Mouse (Mus musculus): ENCODE measurements around the gene Hoxc13. TPM values are rescaled to one million over a fixed set of nuclear protein-coding genes. Genes with fewer than 3 reads are reported as not detected.

The Hoxc13 gene
- not detected in 2 replicates for polyA plus RNA-seq (2015; fragmentation: Nextera tagmentation; extraction: Ambion mirVana)

DNA sequence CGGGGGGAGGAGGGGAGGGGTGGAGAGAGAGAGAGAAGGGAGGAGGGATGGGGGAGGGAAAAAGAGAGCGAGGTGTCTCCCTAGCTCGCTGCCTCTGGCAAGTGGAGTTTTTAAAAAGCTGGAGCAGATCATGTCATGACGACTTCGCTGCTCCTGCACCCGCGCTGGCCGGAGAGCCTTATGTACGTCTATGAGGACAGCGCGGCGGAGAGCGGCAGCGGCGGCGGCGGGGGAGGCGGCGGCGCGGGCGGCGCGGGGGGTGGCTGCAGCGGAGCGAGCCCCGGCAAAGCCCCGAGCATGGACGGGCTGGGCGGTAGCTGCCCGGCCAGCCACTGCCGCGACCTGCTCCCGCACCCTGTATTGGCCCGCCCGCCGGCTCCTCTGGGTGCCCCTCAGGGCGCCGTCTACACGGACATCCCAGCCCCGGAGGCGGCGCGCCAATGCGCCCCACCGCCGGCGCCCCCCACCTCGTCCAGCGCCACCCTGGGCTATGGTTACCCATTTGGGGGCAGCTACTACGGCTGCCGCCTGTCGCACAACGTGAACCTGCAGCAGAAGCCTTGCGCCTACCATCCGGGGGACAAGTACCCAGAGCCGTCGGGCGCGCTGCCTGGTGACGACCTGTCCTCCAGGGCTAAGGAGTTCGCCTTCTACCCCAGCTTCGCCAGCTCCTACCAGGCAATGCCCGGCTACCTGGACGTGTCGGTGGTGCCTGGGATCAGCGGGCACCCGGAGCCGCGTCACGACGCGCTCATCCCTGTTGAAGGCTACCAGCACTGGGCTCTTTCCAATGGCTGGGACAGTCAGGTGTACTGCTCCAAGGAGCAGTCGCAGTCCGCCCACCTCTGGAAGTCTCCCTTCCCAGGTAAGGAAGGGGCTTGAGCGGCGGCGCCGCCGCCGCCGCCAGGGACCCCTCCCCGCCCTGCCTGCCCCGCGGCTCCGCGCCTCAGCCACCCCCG, at the start of gene Hoxc13:
Gene Hoxc13, plus strand, starts transcription at position 51 of the 959 bp plus-strand sequence.
- Histone ChIP-seq H3K4me2 (peak within 1 kb of the TSS; percentile 51), H3K4me1 (peaks cover 22% of the 10 kb centered on the region), H3K4me3 (replicated peaks) (peak within 1 kb of the TSS; percentile 26), H3K9ac (no peak within 1 kb of the TSS), H3K27ac (no peak within 1 kb of the TSS), H3K9me3 (replicated peaks) (no peaks in the 10 kb centered on the region), H3K27me3 (peaks cover 99% of the 10 kb centered on the region), H3K36me3 (no peaks in the 10 kb centered on the region)
- WGBS = under 1% methylated on average over 74 of the region's 88 CpGs
- peak; percentile 68 for ATAC-seq (replicated peaks; ENCODE audit: low FRiP score)

GRCm38 (mm10) chr15:102885803-102886202, 35.1 kb upstream of the Hoxc13 start:
- Histone ChIP-seq H3K9me3 (replicated peaks) (no peaks in the 10 kb centered on the region), H3K27me3 (no peaks in the 10 kb centered on the region), H3K4me1 (no peaks in the 10 kb centered on the region), H3K27ac (no peak overlapping the region), H3K9ac (no peak overlapping the region), H3K4me2 (no peak overlapping the region), H3K4me3 (replicated peaks) (no peak overlapping the region), H3K36me3 (no peaks in the 10 kb centered on the region)
- no peak for ATAC-seq (replicated peaks; ENCODE audit: low FRiP score)
- 49% methylated on average over 1 of the region's 1 CpGs for WGBS

DNA sequence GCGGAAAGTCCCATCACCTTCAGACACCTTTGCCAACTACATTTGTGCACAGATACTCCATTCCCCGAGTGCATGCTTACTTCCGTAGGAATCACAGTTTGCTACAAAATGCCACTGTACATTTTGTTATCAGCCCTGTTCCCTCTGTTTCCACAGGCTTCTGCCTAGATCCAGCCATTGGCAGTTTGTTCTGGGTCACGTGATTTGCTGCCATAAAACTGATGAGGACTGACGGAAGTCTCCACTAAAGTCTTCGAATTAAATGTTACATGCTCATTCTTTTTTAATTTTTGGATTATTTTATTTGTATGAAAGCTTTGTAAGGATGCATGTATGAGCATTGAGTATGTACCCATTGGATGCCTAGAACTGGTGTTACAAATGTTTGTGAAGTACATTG, 25.8 kb upstream of the Hoxc13 start:
- peaks cover 61% of the 10 kb centered on the region for H3K27me3 ChIP-seq
- WGBS = 65% methylated on average over 6 of the region's 6 CpGs
- no peak for ATAC-seq (replicated peaks; ENCODE audit: low FRiP score)

GRCm38 (mm10) chr15:102904946-102905345, 16.0 kb upstream of the Hoxc13 start:
- ATAC-seq (replicated peaks; ENCODE audit: low FRiP score) = no peak
- Histone ChIP-seq H3K4me2 (no peak overlapping the region), H3K4me3 (replicated peaks) (no peak overlapping the region), H3K27me3 (peaks cover 94% of the 10 kb centered on the region), H3K4me1 (no peaks in the 10 kb centered on the region), H3K27ac (no peak overlapping the region), H3K9ac (no peak overlapping the region), H3K9me3 (replicated peaks) (no peaks in the 10 kb centered on the region), H3K36me3 (no peaks in the 10 kb centered on the region)
- WGBS = 58% methylated on average over 1 of the region's 1 CpGs

More for the DNA sequence above, 25.8 kb upstream of the Hoxc13 start:
- H3K4me2 ChIP-seq = no peak overlapping the region
- no peak overlapping the region for H3K4me3 ChIP-seq (replicated peaks)
- H3K36me3 ChIP-seq = no peaks in the 10 kb centered on the region
- no peaks in the 10 kb centered on the region for H3K4me1 ChIP-seq
- H3K27ac ChIP-seq = no peak overlapping the region
- no peak overlapping the region for H3K9ac ChIP-seq
- H3K9me3 ChIP-seq (replicated peaks) = no peaks in the 10 kb centered on the region

DNA sequence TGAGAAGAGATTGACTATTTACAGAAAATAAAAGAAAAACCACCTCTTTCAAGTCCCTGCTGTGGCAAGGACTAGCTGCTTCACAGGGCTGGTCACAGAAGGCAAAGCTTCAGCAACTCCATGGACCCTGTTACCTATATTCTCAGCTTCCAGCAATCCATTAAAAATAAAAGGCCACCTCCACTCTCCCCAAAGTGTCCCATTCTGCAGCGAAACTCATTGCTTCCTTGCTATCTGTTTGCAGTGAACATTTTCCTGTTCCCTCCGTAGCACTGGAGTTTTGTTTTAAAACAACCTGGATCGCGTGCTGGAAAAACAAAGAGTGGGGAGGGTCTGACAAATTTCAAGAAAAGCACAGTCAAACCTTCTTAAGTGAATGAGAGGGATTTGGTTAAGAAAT, 11.4 kb upstream of the Hoxc13 start:
- ATAC-seq (replicated peaks; ENCODE audit: low FRiP score) = no peak
- 1% methylated on average over 4 of the region's 4 CpGs for WGBS
- no peak overlapping the region for H3K4me3 ChIP-seq (replicated peaks)

GRCm38 (mm10) chr15:102910038-102910437, 10.9 kb upstream of the Hoxc13 start:
- 0% methylated on average over 18 of the region's 18 CpGs for WGBS
- Histone ChIP-seq H3K4me3 (replicated peaks) (no peak overlapping the region), H3K9me3 (replicated peaks) (no peaks in the 10 kb centered on the region), H3K9ac (no peak overlapping the region), H3K4me1 (no peaks in the 10 kb centered on the region), H3K4me2 (no peak overlapping the region), H3K36me3 (no peaks in the 10 kb centered on the region), H3K27ac (no peak overlapping the region), H3K27me3 (peaks cover 93% of the 10 kb centered on the region)
- ATAC-seq (replicated peaks; ENCODE audit: low FRiP score) = no peak

More for the DNA sequence above, 11.4 kb upstream of the Hoxc13 start:
- Histone ChIP-seq H3K36me3 (no peaks in the 10 kb centered on the region), H3K9ac (no peak overlapping the region), H3K9me3 (replicated peaks) (no peaks in the 10 kb centered on the region), H3K27ac (no peak overlapping the region), H3K27me3 (peaks cover 93% of the 10 kb centered on the region), H3K4me2 (no peak overlapping the region), H3K4me1 (no peaks in the 10 kb centered on the region)

GRCm38 (mm10) chr15:102910496-102911095, 10.3 kb upstream of the Hoxc13 start:
- Histone ChIP-seq H3K27ac (no peak overlapping the region), H3K4me1 (no peaks in the 10 kb centered on the region), H3K36me3 (no peaks in the 10 kb centered on the region), H3K9me3 (replicated peaks) (no peaks in the 10 kb centered on the region), H3K4me2 (no peak overlapping the region), H3K9ac (no peak overlapping the region), H3K4me3 (replicated peaks) (no peak overlapping the region), H3K27me3 (peaks cover 91% of the 10 kb centered on the region)
- no peak for ATAC-seq (replicated peaks; ENCODE audit: low FRiP score)
- 1% methylated on average over 22 of the region's 22 CpGs for WGBS

- H3K9me3 ChIP-seq (replicated peaks) = no peaks in the 10 kb centered on the region
- ATAC-seq (replicated peaks; ENCODE audit: low FRiP score) = no peak
- no peak overlapping the region for H3K27ac ChIP-seq
- no peaks in the 10 kb centered on the region for H3K36me3 ChIP-seq
- no peak overlapping the region for H3K4me2 ChIP-seq
- H3K4me3 ChIP-seq (replicated peaks) = no peak overlapping the region
- H3K4me1 ChIP-seq = no peaks in the 10 kb centered on the region
- peaks cover 93% of the 10 kb centered on the region for H3K27me3 ChIP-seq
- no peak overlapping the region for H3K9ac ChIP-seq
- WGBS = under 1% methylated on average over 19 of the region's 19 CpGs
Measured at GRCm38 (mm10) chr15:102913038-102913585, 7.8 kb upstream of the Hoxc13 start.

DNA sequence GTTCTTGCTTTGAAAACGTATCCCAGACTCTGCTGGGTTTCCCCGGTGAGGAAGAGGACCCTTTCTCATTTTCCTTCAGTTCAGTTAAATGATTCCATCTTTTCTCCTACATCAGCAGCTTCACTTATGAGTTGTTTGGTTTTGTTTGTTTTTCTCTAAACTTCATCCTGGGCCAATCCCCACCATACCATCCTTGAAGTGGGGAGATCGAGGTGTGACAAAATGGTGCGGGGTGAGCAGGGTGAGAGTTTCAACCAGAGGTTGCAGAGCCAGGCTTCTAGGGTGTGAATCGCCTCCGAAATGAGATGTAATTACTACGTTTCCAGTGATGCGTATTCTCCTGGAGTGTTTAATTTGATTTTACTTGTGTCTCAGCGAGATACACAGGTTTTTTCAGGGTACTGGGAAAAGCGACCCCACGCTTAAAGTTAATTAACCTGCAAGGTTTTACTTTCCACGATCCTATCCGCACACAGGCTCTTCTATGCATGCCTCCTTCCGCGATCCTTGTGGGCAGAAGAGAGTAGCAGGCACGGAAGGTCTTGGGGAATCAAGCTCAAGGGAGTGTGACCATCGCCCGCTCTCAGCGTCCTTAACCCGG, 2.8 kb upstream of the Hoxc13 start:
- ATAC-seq (replicated peaks; ENCODE audit: low FRiP score) = no peak
- 1% methylated on average over 20 of the region's 20 CpGs for WGBS
- Histone ChIP-seq H3K27me3 (peaks cover 95% of the 10 kb centered on the region), H3K4me2 (no peak overlapping the region), H3K36me3 (no peaks in the 10 kb centered on the region), H3K4me1 (peaks cover 22% of the 10 kb centered on the region), H3K4me3 (replicated peaks) (no peak overlapping the region), H3K27ac (no peak overlapping the region), H3K9ac (no peak overlapping the region), H3K9me3 (replicated peaks) (no peaks in the 10 kb centered on the region)

- H3K27ac ChIP-seq = no peak overlapping the region
- H3K4me3 ChIP-seq (replicated peaks) = no peak overlapping the region
- ATAC-seq (replicated peaks; ENCODE audit: low FRiP score) = no peak
- under 1% methylated on average over 7 of the region's 7 CpGs for WGBS
- H3K36me3 ChIP-seq = no peaks in the 10 kb centered on the region
- H3K4me2 ChIP-seq = no peak overlapping the region
- H3K4me1 ChIP-seq = peaks cover 22% of the 10 kb centered on the region
- H3K27me3 ChIP-seq = peaks cover 95% of the 10 kb centered on the region
- no peaks in the 10 kb centered on the region for H3K9me3 ChIP-seq (replicated peaks)
- no peak overlapping the region for H3K9ac ChIP-seq
Measured at GRCm38 (mm10) chr15:102918611-102919265, 2.2 kb upstream of the Hoxc13 start.

GRCm38 (mm10) chr15:102919336-102920180, 1.3 kb upstream of the Hoxc13 start:
- H3K9ac ChIP-seq = no peak overlapping the region
- 0 out of 2 replicates have a peak overlapping the region, but pooled peaks have one; percentile 51 for H3K4me2 ChIP-seq
- H3K27ac ChIP-seq = no peak overlapping the region
- no peak overlapping the region for H3K4me3 ChIP-seq (replicated peaks)
- under 1% methylated on average over 12 of the region's 12 CpGs for WGBS
- H3K9me3 ChIP-seq (replicated peaks) = no peaks in the 10 kb centered on the region
- no peaks in the 10 kb centered on the region for H3K36me3 ChIP-seq
- peaks cover 98% of the 10 kb centered on the region for H3K27me3 ChIP-seq
- no peak for ATAC-seq (replicated peaks; ENCODE audit: low FRiP score)
- peaks cover 22% of the 10 kb centered on the region for H3K4me1 ChIP-seq

Data from kidney, embryonic 15.5 days (tissue).